Mouse (Mus musculus) forebrain, embryonic 12.5 days (tissue): Measurements from ENCODE around the gene Hmbs. TPM values are rescaled to one million over a fixed set of nuclear protein-coding genes. Genes with fewer than 3 reads are reported as not detected.
"Not testable (repeated sequence)": the region's sequence is repeated elsewhere in the genome, so short reads cannot be mapped to it uniquely, and the experiment has no call there.

ENCODE experiments used
- ATAC-seq: fragments of 200-750 bp; cut with Nextera tagmentation; 2 replicates; pipeline ENCODE4 v1.8.0; 2017; ENCODE audit warnings: moderate TSS enrichment; ENCODE audit not compliant: low FRiP score
- H3K27ac ChIP-seq: fragments of 300-500 bp; sonication (generic); 2 replicates; pipeline ENCODE4 v1.5.1; 2016; ENCODE audit warnings: mild to moderate bottlenecking
- H3K27me3 ChIP-seq: fragments of 300-500 bp; sonication (generic); 2 replicates; pipeline ENCODE4 v1.6.1; 2016; ENCODE audit warnings: mild to moderate bottlenecking
- H3K36me3 ChIP-seq: fragments of 300-500 bp; sonication (generic); replicated peaks from 2 replicates; pipeline ENCODE4 v1.6.1; 2016; ENCODE audit warnings: mild to moderate bottlenecking
- H3K4me1 ChIP-seq: fragments of 300-500 bp; sonication (generic); 2 replicates; pipeline ENCODE4 v1.6.1; 2016
- H3K4me2 ChIP-seq: fragments of 300-500 bp; sonication (generic); 2 replicates; pipeline ENCODE4 v1.6.1; 2016; ENCODE audit warnings: mild to moderate bottlenecking, moderate library complexity
- H3K4me3 ChIP-seq: fragments of 300-500 bp; sonication (generic); replicated peaks from 2 replicates; pipeline ENCODE4 v1.5.1; 2016; ENCODE audit warnings: mild to moderate bottlenecking
- H3K9ac ChIP-seq: fragments of 300-500 bp; sonication (generic); 2 replicates; pipeline ENCODE4 v1.6.1; 2016; ENCODE audit warnings: mild to moderate bottlenecking
- H3K9me3 ChIP-seq: fragments of 300-500 bp; sonication (generic); 2 replicates; pipeline ENCODE4 v1.6.1; 2016
- WGBS: fragments of 180-500 bp; shearing (Covaris S2); methylation state at CpG from one replicate; pipeline ENCODE4 v1.1.7; 2016; 5-methylcytosine and 5-hydroxymethylcytosine counted together
- polyA plus RNA-seq: library from polyadenylated mRNA; unstranded; fragments of >200 nt; fragmentation: Nextera tagmentation; extraction: Ambion mirVana; gene quantifications from 2 replicates; pipeline ENCODE4 v1.2.1, GENCODE M21; 2016

The Hmbs gene
- 107 and 115 TPM in 2 replicates for polyA plus RNA-seq

- Histone ChIP-seq H3K9ac (peak within 1 kb of the TSS; percentile 83), H3K36me3 (peaks cover 51% of the 10 kb centered on the region), H3K4me3 (peak within 1 kb of the TSS; percentile 88)
These were observed at the start of gene Hmbs for GRCm38 (mm10) chr9:44343781-44344421. Gene Hmbs (minus strand): TSS chr9:44344228.

GRCm38 (mm10) chr9:44391466-44391865, 47.4 kb upstream of the Hmbs start:
- ATAC-seq, result no peak
- 0 out of 2 replicates have a peak, but pooled peaks cover 4% of the 10 kb centered on the region for H3K4me1 ChIP-seq
- peaks cover 64% of the 10 kb centered on the region for H3K36me3 ChIP-seq
- no peaks in the 10 kb centered on the region for H3K9me3 ChIP-seq
- H3K27me3 ChIP-seq, result no peaks in the 10 kb centered on the region
- H3K9ac ChIP-seq, result no peak overlapping the region
- H3K4me3 ChIP-seq, result no peak overlapping the region
- WGBS, result 48% methylated on average over 4 of the region's 4 CpGs
- H3K4me2 ChIP-seq, result no peak overlapping the region
- H3K27ac ChIP-seq, result no peak overlapping the region

More at GRCm38 (mm10) chr9:44343781-44344421, at the start of gene Hmbs:
- Histone ChIP-seq H3K27me3 (no peaks in the 10 kb centered on the region), H3K4me1 (peaks cover 18% of the 10 kb centered on the region), H3K9me3 (no peaks in the 10 kb centered on the region), H3K27ac (peak within 1 kb of the TSS; percentile 98), H3K4me2 (peak within 1 kb of the TSS; percentile 53)
- under 1% methylated on average over 39 of the region's 39 CpGs for WGBS
- peak; percentile 97 for ATAC-seq

GRCm38 (mm10) chr9:44389273-44389672, 45.2 kb upstream of the Hmbs start:
- peaks cover 86% of the 10 kb centered on the region for H3K36me3 ChIP-seq

GRCm38 (mm10) chr9:44387221-44387620, 43.2 kb upstream of the Hmbs start:
- H3K27me3 ChIP-seq, result no peaks in the 10 kb centered on the region
- 84% methylated on average over 3 of the region's 3 CpGs for WGBS
- ATAC-seq, result no peak
- peaks cover 97% of the 10 kb centered on the region for H3K36me3 ChIP-seq
- H3K27ac ChIP-seq, result no peak overlapping the region
- H3K9ac ChIP-seq, result no peak overlapping the region
- no peaks in the 10 kb centered on the region for H3K4me1 ChIP-seq
- H3K4me3 ChIP-seq, result no peak overlapping the region
- no peaks in the 10 kb centered on the region for H3K9me3 ChIP-seq
- H3K4me2 ChIP-seq, result no peak overlapping the region

More at GRCm38 (mm10) chr9:44389273-44389672, 45.2 kb upstream of the Hmbs start:
- Histone ChIP-seq H3K4me1 (no peaks in the 10 kb centered on the region), H3K27ac (no peak overlapping the region), H3K4me3 (no peak overlapping the region), H3K9ac (no peak overlapping the region), H3K4me2 (no peak overlapping the region), H3K9me3 (no peaks in the 10 kb centered on the region), H3K27me3 (no peaks in the 10 kb centered on the region)
- ATAC-seq, result no peak
- WGBS, result 67% methylated on average over 8 of the region's 8 CpGs

- Histone ChIP-seq H3K36me3 (peaks cover 85% of the 10 kb centered on the region), H3K9me3 (no peaks in the 10 kb centered on the region), H3K9ac (no peak overlapping the region), H3K4me1 (peaks cover 12% of the 10 kb centered on the region), H3K27me3 (no peaks in the 10 kb centered on the region), H3K27ac (no peak overlapping the region), H3K4me2 (no peak overlapping the region), H3K4me3 (no peak overlapping the region)
- no peak for ATAC-seq
- 94% methylated on average over 13 of the region's 13 CpGs for WGBS
These were observed 40.6 kb upstream of the Hmbs start for GRCm38 (mm10) chr9:44384596-44384995.

GRCm38 (mm10) chr9:44379862-44380261, 35.8 kb upstream of the Hmbs start:
- Histone ChIP-seq H3K4me1 (peaks cover 17% of the 10 kb centered on the region), H3K9me3 (no peaks in the 10 kb centered on the region), H3K9ac (peak overlapping the region; percentile 92), H3K27me3 (no peaks in the 10 kb centered on the region), H3K4me2 (peak overlapping the region; percentile 97), H3K36me3 (peaks cover 38% of the 10 kb centered on the region), H3K4me3 (peak overlapping the region; percentile 90), H3K27ac (peak overlapping the region; percentile 80)
- ATAC-seq, result peak; percentile 15
- 12% methylated on average over 15 of the region's 15 CpGs for WGBS

GRCm38 (mm10) chr9:44379054-44379834, 35.2 kb upstream of the Hmbs start, which contains the start of gene Hyou1:
Gene Hyou1 (plus strand): TSS chr9:44379490.
- WGBS, result under 1% methylated on average over 82 of the region's 83 CpGs
- Histone ChIP-seq H3K4me2 (peak within 1 kb of the TSS; percentile 97), H3K9me3 (no peaks in the 10 kb centered on the region), H3K9ac (peak within 1 kb of the TSS; percentile 92), H3K4me1 (peaks cover 17% of the 10 kb centered on the region), H3K4me3 (peak within 1 kb of the TSS; percentile 90), H3K36me3 (peaks cover 31% of the 10 kb centered on the region), H3K27me3 (no peaks in the 10 kb centered on the region), H3K27ac (peak within 1 kb of the TSS; percentile 85)
- ATAC-seq, result peak; percentile 99

- no peaks in the 10 kb centered on the region for H3K9me3 ChIP-seq
- H3K36me3 ChIP-seq, result peaks cover 21% of the 10 kb centered on the region
- ATAC-seq, result no peak
- peak overlapping the region; percentile 97 for H3K4me2 ChIP-seq
- no peaks in the 10 kb centered on the region for H3K27me3 ChIP-seq
- 93% methylated on average over 5 of the region's 5 CpGs for WGBS
- H3K27ac ChIP-seq, result peak overlapping the region; percentile 85; the same call in 1 of the 2 replicates
- peak overlapping the region; percentile 90 for H3K4me3 ChIP-seq
- H3K4me1 ChIP-seq, result peaks cover 17% of the 10 kb centered on the region
- peak overlapping the region; percentile 60 for H3K9ac ChIP-seq
These were observed 34.2 kb upstream of the Hmbs start for GRCm38 (mm10) chr9:44378153-44378730.

GRCm38 (mm10) chr9:44377335-44377734, 33.3 kb upstream of the Hmbs start:
- Histone ChIP-seq H3K36me3 (peaks cover 12% of the 10 kb centered on the region), H3K4me1 (peaks cover 17% of the 10 kb centered on the region)
- ATAC-seq, H3K27me3 ChIP-seq, H3K9ac ChIP-seq, H3K27ac ChIP-seq, H3K4me3 ChIP-seq, H3K4me2 ChIP-seq, H3K9me3 ChIP-seq: not testable (repeated sequence)
- 85% methylated on average over 2 of the region's 2 CpGs for WGBS

GRCm38 (mm10) chr9:44376141-44376540, 32.1 kb upstream of the Hmbs start:
- no peaks in the 10 kb centered on the region for H3K27me3 ChIP-seq
- no peak overlapping the region for H3K4me3 ChIP-seq
- 93% methylated on average over 6 of the region's 6 CpGs for WGBS
- peaks cover under 1% of the 10 kb centered on the region; the same call in 1 of the 2 replicates for H3K36me3 ChIP-seq
- no peak overlapping the region for H3K4me2 ChIP-seq
- peaks cover 17% of the 10 kb centered on the region for H3K4me1 ChIP-seq
- H3K9ac ChIP-seq, result no peak overlapping the region
- H3K27ac ChIP-seq, result no peak overlapping the region
- ATAC-seq, result no peak
- H3K9me3 ChIP-seq, result no peaks in the 10 kb centered on the region

- ATAC-seq, result no peak
These were observed 29.4 kb upstream of the Hmbs start for GRCm38 (mm10) chr9:44373386-44373785.

GRCm38 (mm10) chr9:44364480-44364879, 20.5 kb upstream of the Hmbs start:
- H3K9me3 ChIP-seq, result no peaks in the 10 kb centered on the region
- 62% methylated on average over 3 of the region's 3 CpGs for WGBS
- H3K4me2 ChIP-seq, result no peak overlapping the region
- H3K36me3 ChIP-seq, result peaks cover 2% of the 10 kb centered on the region
- H3K4me1 ChIP-seq, result peaks cover 9% of the 10 kb centered on the region
- no peak overlapping the region for H3K9ac ChIP-seq
- ATAC-seq, result no peak
- H3K27me3 ChIP-seq, result no peaks in the 10 kb centered on the region
- H3K4me3 ChIP-seq, result no peak overlapping the region
- H3K27ac ChIP-seq, result no peak overlapping the region

More at GRCm38 (mm10) chr9:44373386-44373785, 29.4 kb upstream of the Hmbs start:
- no peaks in the 10 kb centered on the region for H3K9me3 ChIP-seq
- no peak overlapping the region for H3K4me2 ChIP-seq
- H3K36me3 ChIP-seq, result no peaks in the 10 kb centered on the region
- no peak overlapping the region for H3K4me3 ChIP-seq
- no peak overlapping the region for H3K27ac ChIP-seq
- peaks cover 2% of the 10 kb centered on the region for H3K4me1 ChIP-seq
- no peaks in the 10 kb centered on the region for H3K27me3 ChIP-seq
- no peak overlapping the region for H3K9ac ChIP-seq
